Mouse (Mus musculus) small intestine, adult 2 months (tissue): ENCODE data around the gene Hormad2. TPM values are rescaled to one million over a fixed set of nuclear protein-coding genes. Genes with fewer than 3 reads are reported as not detected.

Source experiments
- H3K27ac ChIP-seq: fragments of 200-500 bp; 2 replicates; pipeline ENCODE4 v1.5.1; 2012; ENCODE audit warnings: low read depth, low read length, control low read depth, inconsistent platforms; ENCODE audit not compliant: insufficient read depth
- H3K27me3 ChIP-seq: fragments of 200-500 bp; 2 replicates; pipeline ENCODE4 v1.6.1; 2012; ENCODE audit warnings: mild to moderate bottlenecking, moderate library complexity, low read length, inconsistent platforms; ENCODE audit not compliant: control insufficient read depth, insufficient read depth
- H3K36me3 ChIP-seq: fragments of 200-500 bp; 2 replicates; pipeline ENCODE4 v1.6.1; 2012; ENCODE audit warnings: mild to moderate bottlenecking, low read length, control low read depth, inconsistent platforms; ENCODE audit not compliant: control insufficient read depth, insufficient read depth
- H3K4me1 ChIP-seq: fragments of 200-500 bp; 2 replicates; pipeline ENCODE4 v1.6.1; 2012; ENCODE audit warnings: low read length, inconsistent platforms, mixed read lengths; ENCODE audit not compliant: control insufficient read depth, insufficient read depth, insufficient read length
- H3K4me3 ChIP-seq: fragments of 200-500 bp; 2 replicates; pipeline ENCODE4 v1.5.1; 2012; ENCODE audit warnings: low read depth, mild to moderate bottlenecking, control low read depth, inconsistent platforms, low read length, moderate library complexity
- CTCF ChIP-seq: fragments of 200-500 bp; IDR thresholded peaks from 2 replicates; pipeline ENCODE4 v1.5.1; 2012; ENCODE audit warnings: low read depth, mild to moderate bottlenecking, control low read depth, inconsistent platforms, low read length, moderate library complexity, mixed read lengths; ENCODE audit not compliant: insufficient replicate concordance, insufficient read length; ENCODE audit errors: extremely low read depth
- POLR2A ChIP-seq: fragments of 200-500 bp; IDR thresholded peaks from 2 replicates; pipeline ENCODE4 v1.6.1; 2012; ENCODE audit warnings: low read depth, mild to moderate bottlenecking, control low read depth, inconsistent platforms, low read length, moderate library complexity
- WGBS: fragments of 180-500 bp; shearing (Covaris S2); methylation state at CpG from one replicate; pipeline ENCODE4 v1.1.7; 2018; 5-methylcytosine and 5-hydroxymethylcytosine counted together
- polyA plus RNA-seq: library from polyadenylated mRNA; depleted of rRNA; stranded (reverse); fragments of >200 nt; gene quantifications from 2 replicates; pipeline ENCODE4 v1.2.3, GENCODE M21; 2012

Gene Hormad2
- polyA plus RNA-seq, 1 experiment = not detected

DNA sequence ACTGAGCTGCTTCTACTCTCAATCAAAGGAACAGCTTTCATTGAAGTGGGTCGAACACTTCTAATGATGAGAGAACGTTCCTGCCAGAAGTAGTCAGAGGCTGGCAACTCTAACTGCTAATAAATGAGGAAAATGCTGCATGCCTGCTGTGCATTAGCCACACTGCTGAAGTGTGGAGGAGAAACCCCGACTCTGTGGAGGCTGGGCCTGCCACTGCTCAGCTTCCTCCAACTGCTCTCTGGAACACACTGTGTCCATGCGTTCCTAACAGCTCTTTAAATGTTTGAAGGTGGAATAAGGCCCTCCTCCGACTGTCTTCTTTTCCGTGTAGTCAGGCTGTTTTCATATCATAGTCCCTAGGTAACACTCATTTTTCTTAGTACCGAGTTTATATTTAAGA lies 98.9 kb downstream of the Hormad2 start:
- Histone ChIP-seq H3K4me3 (no peak overlapping the region), H3K36me3 (no peaks in the 10 kb centered on the region), H3K27me3 (no peaks in the 10 kb centered on the region), H3K4me1 (0 out of 2 replicates have a peak, but pooled peaks cover 2% of the 10 kb centered on the region), H3K27ac (no peak overlapping the region)
- 81% methylated on average over 7 of the region's 7 CpGs for WGBS
- TF ChIP-seq POLR2A (no peak), CTCF (no peak)

DNA sequence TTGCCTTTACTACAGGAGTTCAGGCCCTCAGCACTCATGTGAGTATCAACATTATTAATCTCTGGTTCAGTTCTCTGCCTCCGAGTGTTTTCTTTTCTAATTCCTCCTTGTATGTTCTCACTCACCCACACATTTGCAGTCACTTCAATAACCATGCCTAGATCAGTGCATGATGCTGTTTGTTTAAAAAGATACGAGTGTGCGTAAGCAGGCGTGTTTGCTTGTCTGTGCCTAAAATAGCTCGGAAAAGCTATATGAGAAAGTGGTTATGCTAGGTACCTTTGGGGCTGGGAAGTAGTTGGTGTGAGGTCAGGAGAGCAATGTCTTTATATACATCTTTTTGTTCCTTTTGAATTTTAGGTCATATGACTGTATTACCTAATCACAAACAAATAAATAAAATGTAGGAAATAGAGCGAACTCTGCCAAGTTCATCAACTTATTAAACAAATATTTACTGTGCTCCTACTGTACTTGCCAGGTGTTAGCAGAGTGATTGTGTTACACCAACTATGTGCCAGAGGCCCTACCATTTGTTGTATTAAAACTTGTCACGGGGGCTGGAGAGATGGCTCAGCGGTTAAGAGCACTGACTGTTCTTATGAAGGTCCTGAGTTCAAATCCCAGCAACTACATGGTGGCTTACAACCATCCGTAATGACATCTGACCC lies 100.7 kb downstream of the Hormad2 start:
- Histone ChIP-seq H3K27me3 (no peaks in the 10 kb centered on the region), H3K4me3 (no peak overlapping the region), H3K4me1 (0 out of 2 replicates have a peak, but pooled peaks cover 2% of the 10 kb centered on the region), H3K27ac (no peak overlapping the region), H3K36me3 (no peaks in the 10 kb centered on the region)
- WGBS = 65% methylated on average over 9 of the region's 9 CpGs
- TF ChIP-seq CTCF (no peak), POLR2A (no peak)

DNA sequence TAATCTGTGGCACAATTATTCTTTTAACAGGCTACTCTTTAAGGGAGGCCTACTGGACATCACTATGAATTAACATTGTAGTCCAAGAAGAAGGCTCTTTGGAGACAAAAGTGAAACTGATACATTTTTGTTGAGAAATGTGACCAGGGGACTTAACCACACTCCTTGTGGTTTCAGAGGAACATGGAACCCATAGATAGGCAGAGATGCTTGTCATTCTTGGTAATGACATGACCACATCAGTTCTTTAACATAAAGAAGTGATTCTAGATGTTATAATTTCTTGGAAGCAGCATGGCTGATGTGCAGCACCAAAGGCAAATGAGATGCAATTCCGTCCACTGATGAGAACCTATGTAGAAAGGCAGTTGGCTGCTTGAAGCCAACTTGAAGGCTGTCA lies 101.6 kb downstream of the Hormad2 start:
- Histone ChIP-seq H3K27me3 (no peaks in the 10 kb centered on the region), H3K36me3 (no peaks in the 10 kb centered on the region), H3K27ac (no peak overlapping the region), H3K4me1 (0 out of 2 replicates have a peak, but pooled peaks cover 2% of the 10 kb centered on the region), H3K4me3 (no peak overlapping the region)
- WGBS = 88% methylated on average over 1 of the region's 1 CpGs
- TF ChIP-seq CTCF (no peak), POLR2A (no peak)

DNA sequence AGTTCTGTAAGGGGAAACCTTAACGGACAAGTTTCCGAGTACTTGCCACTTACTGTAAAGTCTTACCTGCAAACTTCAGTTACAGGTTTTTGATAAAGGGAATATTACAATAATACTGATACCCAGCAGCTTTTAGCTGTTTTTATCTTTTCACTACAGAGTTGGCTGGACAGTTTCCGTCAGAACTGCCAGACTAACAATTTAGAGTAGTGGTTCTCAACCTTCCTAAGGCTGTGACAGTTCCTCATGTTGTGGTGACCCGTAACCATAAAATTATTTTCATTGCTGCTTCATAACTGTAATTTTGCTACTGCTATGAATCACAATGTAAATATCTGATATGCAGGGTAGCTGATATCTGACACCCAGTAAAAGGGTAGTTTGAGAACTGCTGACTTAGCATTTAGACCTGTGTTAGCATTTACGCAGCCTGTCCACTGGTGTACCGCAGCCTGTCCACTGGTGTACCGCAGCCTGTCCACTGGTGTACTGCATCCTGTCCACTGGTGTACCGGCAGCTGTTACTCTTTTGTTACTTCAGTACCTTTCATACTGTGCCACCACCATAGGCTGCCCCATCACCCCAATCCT lies 104.1 kb downstream of the Hormad2 start:
- H3K27ac ChIP-seq = no peak overlapping the region
- TF ChIP-seq POLR2A = no peak
- TF ChIP-seq CTCF = no peak
- no peaks in the 10 kb centered on the region for H3K27me3 ChIP-seq
- H3K4me3 ChIP-seq = no peak overlapping the region
- WGBS = 61% methylated on average over 8 of the region's 8 CpGs
- no peaks in the 10 kb centered on the region for H3K36me3 ChIP-seq
- H3K4me1 ChIP-seq = 0 out of 2 replicates have a peak, but pooled peaks cover 2% of the 10 kb centered on the region

DNA sequence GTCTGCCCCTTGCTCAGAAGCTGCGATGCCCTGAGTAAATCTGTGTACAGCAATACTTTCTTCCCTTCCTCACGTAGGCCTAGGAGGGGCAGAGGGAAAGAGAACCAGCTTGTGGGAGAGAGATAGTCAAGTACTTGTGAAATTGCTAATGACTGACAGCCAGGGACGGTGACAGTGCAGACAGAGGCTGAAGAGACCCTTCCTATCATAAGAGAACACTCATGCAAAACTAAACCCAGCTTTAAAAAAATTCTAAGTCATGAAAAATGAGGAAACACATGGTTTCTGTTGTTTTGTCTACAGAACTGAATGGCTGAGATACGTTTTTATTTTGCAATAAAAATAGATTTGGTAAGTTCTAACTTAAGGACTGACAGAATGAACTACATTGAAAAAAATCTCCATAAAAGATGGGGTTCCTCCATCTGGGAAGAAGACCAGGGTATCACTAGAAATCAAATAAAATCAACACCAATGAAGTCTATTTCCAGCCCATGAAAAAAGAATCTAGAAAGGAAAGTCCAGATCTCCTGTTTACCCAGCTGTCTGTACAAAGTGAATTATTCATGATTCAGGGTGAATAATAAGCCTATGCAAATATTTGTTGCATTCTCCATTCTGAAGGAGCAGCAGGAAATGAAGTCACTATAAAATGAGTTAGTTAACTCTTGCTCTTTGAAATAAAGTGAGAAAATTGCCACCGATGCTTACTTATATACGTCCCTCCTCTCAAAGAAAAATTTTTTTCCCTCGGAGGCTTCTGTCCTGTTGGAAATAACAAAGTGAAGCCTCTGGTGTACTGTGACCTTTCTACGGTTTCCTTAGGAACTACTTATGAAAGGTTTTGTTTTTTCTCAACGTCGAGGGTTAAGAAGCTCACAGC lies 104.9 kb downstream of the Hormad2 start:
- H3K4me3 ChIP-seq = no peak overlapping the region
- WGBS = 33% methylated on average over 10 of the region's 10 CpGs
- 0 out of 2 replicates have a peak, but pooled peaks cover 2% of the 10 kb centered on the region for H3K4me1 ChIP-seq
- H3K27ac ChIP-seq = no peak overlapping the region
- TF ChIP-seq POLR2A (no peak), CTCF (no peak)
- no peaks in the 10 kb centered on the region for H3K27me3 ChIP-seq
- H3K36me3 ChIP-seq = no peaks in the 10 kb centered on the region

DNA sequence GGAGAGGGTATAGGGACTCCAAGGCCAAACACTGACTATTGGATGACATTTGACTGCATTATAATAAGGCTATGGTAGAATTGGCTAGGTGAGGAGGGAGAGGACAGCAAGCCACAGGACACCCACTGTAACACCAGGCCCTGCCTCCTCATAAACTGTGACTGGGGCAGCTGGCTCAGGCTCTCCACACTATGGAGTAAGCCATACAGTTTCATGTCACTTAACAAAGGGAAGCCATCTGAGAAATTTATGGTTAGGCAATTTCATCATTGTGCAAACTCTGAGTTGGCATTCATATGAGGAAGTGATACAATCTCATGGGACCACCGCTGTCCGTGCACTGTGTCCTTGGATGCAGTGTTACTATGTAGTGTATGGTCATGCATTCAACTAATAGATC lies 107.9 kb downstream of the Hormad2 start:
- Histone ChIP-seq H3K4me1 (no peaks in the 10 kb centered on the region), H3K36me3 (no peaks in the 10 kb centered on the region), H3K27ac (no peak overlapping the region), H3K27me3 (no peaks in the 10 kb centered on the region), H3K4me3 (no peak overlapping the region)
- TF ChIP-seq CTCF (no peak), POLR2A (no peak)
- WGBS = 17% methylated on average over 2 of the region's 2 CpGs

DNA sequence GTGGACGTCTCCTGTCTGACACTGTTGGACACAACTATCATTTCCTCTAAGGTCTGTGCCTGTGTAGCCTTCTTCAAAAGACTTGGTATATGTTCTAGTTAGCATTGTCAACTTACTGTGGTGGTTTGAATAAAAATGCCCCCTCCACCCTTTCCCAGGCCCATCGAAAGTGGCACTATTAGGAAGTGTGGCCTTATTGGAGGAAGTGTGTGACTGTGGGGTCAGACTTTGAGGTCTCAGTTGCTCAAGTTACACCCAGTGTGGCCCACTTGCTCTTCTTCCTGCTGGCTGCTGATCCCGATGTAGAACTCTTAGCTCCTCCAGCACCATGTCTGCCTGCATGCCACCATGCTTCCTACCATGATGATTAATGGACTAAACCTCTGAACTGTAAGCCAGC lies 112.7 kb downstream of the Hormad2 start:
- Histone ChIP-seq H3K36me3 (no peaks in the 10 kb centered on the region), H3K27me3 (no peaks in the 10 kb centered on the region), H3K4me3 (no peak overlapping the region), H3K4me1 (no peaks in the 10 kb centered on the region), H3K27ac (no peak overlapping the region)
- WGBS = 87% methylated on average over 3 of the region's 3 CpGs
- TF ChIP-seq CTCF (no peak), POLR2A (no peak)
